Mouse (Mus musculus): ENCODE results near the gene Zfp715. TPM values are rescaled to one million over a fixed set of nuclear protein-coding genes. Genes with fewer than 3 reads are reported as not detected.
"Not testable (repeated sequence)": the region's sequence is repeated elsewhere in the genome, so short reads cannot be mapped to it uniquely, and the experiment has no call there.

Zfp715 gene
- polyA plus RNA-seq, 1 experiment from 2014 or later = 12.8 TPM

DNA sequence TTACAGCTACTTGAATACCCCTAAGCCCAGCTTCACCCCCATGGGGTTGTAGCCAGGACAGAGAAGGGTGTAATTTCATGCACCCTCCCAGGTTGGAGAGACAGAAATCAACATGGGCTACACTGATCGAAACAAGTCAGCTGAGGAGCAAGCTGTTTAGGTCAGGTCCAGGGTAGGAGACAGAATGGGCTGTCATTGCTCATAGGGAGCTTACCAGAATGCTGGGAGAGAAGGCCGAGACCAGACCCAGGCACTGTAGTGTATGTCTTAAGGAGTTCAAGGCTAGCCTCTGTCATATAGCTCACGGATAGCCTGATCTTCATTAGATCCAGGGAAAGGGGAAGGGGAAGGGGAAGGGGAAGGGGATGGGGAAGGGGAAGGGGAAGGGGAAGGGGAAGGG lies 30.6 kb downstream of the Zfp715 start:
- no peaks in the 10 kb centered on the region for H3K4me1 ChIP-seq (replicated peaks; ENCODE audit: insufficient read depth, low read length)
- H3K36me3 ChIP-seq (ENCODE audit: insufficient read depth, low read length) = no peaks in the 10 kb centered on the region
- no peaks in the 10 kb centered on the region for H3K9me3 ChIP-seq (replicated peaks; ENCODE audit: low read length)
- TF ChIP-seq CTCF (IDR thresholded peaks at IDR 0.05; ENCODE audit: low read depth) = no peak
- H3K4me3 ChIP-seq (replicated peaks; ENCODE audit: low read depth, low read length) = no peak overlapping the region
- WGBS = 95% methylated on average over 3 of the region's 3 CpGs
- ATAC-seq (replicated peaks; ENCODE audit: low FRiP score, low read depth) = no peak
- H3K27ac ChIP-seq = no peak overlapping the region
- no peak overlapping the region for H3K9ac ChIP-seq (ENCODE audit: low read depth, low read length)
- no peaks in the 10 kb centered on the region for H3K27me3 ChIP-seq (ENCODE audit: insufficient read depth, low read length)
- no peak for DNase-seq (ENCODE audit: low spot score)
- no peak overlapping the region for H3K4me2 ChIP-seq (ENCODE audit: low read length)

GRCm38 (mm10) chr7:43277401-43277800 lies 35.7 kb downstream of the Zfp715 start:
- Histone ChIP-seq H3K9me3 (replicated peaks; ENCODE audit: low read length) (no peaks in the 10 kb centered on the region), H3K4me3 (replicated peaks; ENCODE audit: low read depth, low read length) (no peak overlapping the region), H3K4me2 (ENCODE audit: low read length) (no peak overlapping the region), H3K9ac (ENCODE audit: low read depth, low read length) (no peak overlapping the region), H3K27me3 (ENCODE audit: insufficient read depth, low read length) (no peaks in the 10 kb centered on the region), H3K27ac (no peak overlapping the region), H3K4me1 (replicated peaks; ENCODE audit: insufficient read depth, low read length) (no peaks in the 10 kb centered on the region), H3K36me3 (ENCODE audit: insufficient read depth, low read length) (no peaks in the 10 kb centered on the region)
- DNase-seq (ENCODE audit: low spot score) = peak; percentile 20
- WGBS = 45% methylated on average over 5 of the region's 5 CpGs
- TF ChIP-seq CTCF (IDR thresholded peaks at IDR 0.05; ENCODE audit: low read depth) = no peak
- no peak for ATAC-seq (replicated peaks; ENCODE audit: low FRiP score, low read depth)

- 52% methylated on average over 6 of the region's 7 CpGs for WGBS
Measured at GRCm38 (mm10) chr7:43276178-43276577, 36.9 kb downstream of the Zfp715 start.

GRCm38 (mm10) chr7:43273476-43273875 lies 39.6 kb downstream of the Zfp715 start:
- H3K4me1 ChIP-seq (replicated peaks; ENCODE audit: insufficient read depth, low read length) = no peaks in the 10 kb centered on the region
- ATAC-seq (replicated peaks; ENCODE audit: low FRiP score, low read depth) (no peak), DNase-seq (ENCODE audit: low spot score) (no peak)
- WGBS = 80% methylated on average over 1 of the region's 1 CpGs
- no peak overlapping the region for H3K9ac ChIP-seq (ENCODE audit: low read depth, low read length)
- H3K27ac ChIP-seq = no peak overlapping the region
- H3K4me2 ChIP-seq (ENCODE audit: low read length) = no peak overlapping the region
- H3K36me3 ChIP-seq (ENCODE audit: insufficient read depth, low read length) = no peaks in the 10 kb centered on the region
- no peak for TF ChIP-seq CTCF (IDR thresholded peaks at IDR 0.05; ENCODE audit: low read depth)
- H3K4me3 ChIP-seq (replicated peaks; ENCODE audit: low read depth, low read length) = no peak overlapping the region
- H3K27me3 ChIP-seq (ENCODE audit: insufficient read depth, low read length) = no peaks in the 10 kb centered on the region
- H3K9me3 ChIP-seq (replicated peaks; ENCODE audit: low read length) = no peaks in the 10 kb centered on the region

More at GRCm38 (mm10) chr7:43276178-43276577, 36.9 kb downstream of the Zfp715 start:
- H3K9ac ChIP-seq (ENCODE audit: low read depth, low read length); H3K36me3 ChIP-seq (ENCODE audit: insufficient read depth, low read length); H3K4me1 ChIP-seq (replicated peaks; ENCODE audit: insufficient read depth, low read length); H3K27ac ChIP-seq; ATAC-seq (replicated peaks; ENCODE audit: low FRiP score, low read depth); H3K4me2 ChIP-seq (ENCODE audit: low read length); H3K27me3 ChIP-seq (ENCODE audit: insufficient read depth, low read length); DNase-seq (ENCODE audit: low spot score); H3K9me3 ChIP-seq (replicated peaks; ENCODE audit: low read length); H3K4me3 ChIP-seq (replicated peaks; ENCODE audit: low read depth, low read length): not testable (repeated sequence)

- not testable (repeated sequence) for ATAC-seq (replicated peaks; ENCODE audit: low FRiP score, low read depth); H3K4me1 ChIP-seq (replicated peaks; ENCODE audit: insufficient read depth, low read length); H3K4me2 ChIP-seq (ENCODE audit: low read length); H3K36me3 ChIP-seq (ENCODE audit: insufficient read depth, low read length); H3K9ac ChIP-seq (ENCODE audit: low read depth, low read length); H3K4me3 ChIP-seq (replicated peaks; ENCODE audit: low read depth, low read length); H3K27ac ChIP-seq; H3K9me3 ChIP-seq (replicated peaks; ENCODE audit: low read length); DNase-seq (ENCODE audit: low spot score); H3K27me3 ChIP-seq (ENCODE audit: insufficient read depth, low read length)
- WGBS = 91% methylated on average over 13 of the region's 13 CpGs
Measured at GRCm38 (mm10) chr7:43267359-43267758, 45.7 kb downstream of the Zfp715 start.

GRCm38 (mm10) chr7:43253540-43253939 lies 59.6 kb downstream of the Zfp715 start:
- no peak for DNase-seq (ENCODE audit: low spot score)
- H3K4me2 ChIP-seq (ENCODE audit: low read length) = no peak overlapping the region
- H3K27me3 ChIP-seq (ENCODE audit: insufficient read depth, low read length) = no peaks in the 10 kb centered on the region
- H3K4me3 ChIP-seq (replicated peaks; ENCODE audit: low read depth, low read length) = no peak overlapping the region
- WGBS = 81% methylated on average over 7 of the region's 7 CpGs
- H3K4me1 ChIP-seq (replicated peaks; ENCODE audit: insufficient read depth, low read length) = no peaks in the 10 kb centered on the region
- no peak overlapping the region for H3K27ac ChIP-seq
- ATAC-seq (replicated peaks; ENCODE audit: low FRiP score, low read depth) = no peak
- H3K36me3 ChIP-seq (ENCODE audit: insufficient read depth, low read length) = no peaks in the 10 kb centered on the region
- H3K9me3 ChIP-seq (replicated peaks; ENCODE audit: low read length) = no peaks in the 10 kb centered on the region
- no peak overlapping the region for H3K9ac ChIP-seq (ENCODE audit: low read depth, low read length)
- no peak for TF ChIP-seq CTCF (IDR thresholded peaks at IDR 0.05; ENCODE audit: low read depth)

DNA sequence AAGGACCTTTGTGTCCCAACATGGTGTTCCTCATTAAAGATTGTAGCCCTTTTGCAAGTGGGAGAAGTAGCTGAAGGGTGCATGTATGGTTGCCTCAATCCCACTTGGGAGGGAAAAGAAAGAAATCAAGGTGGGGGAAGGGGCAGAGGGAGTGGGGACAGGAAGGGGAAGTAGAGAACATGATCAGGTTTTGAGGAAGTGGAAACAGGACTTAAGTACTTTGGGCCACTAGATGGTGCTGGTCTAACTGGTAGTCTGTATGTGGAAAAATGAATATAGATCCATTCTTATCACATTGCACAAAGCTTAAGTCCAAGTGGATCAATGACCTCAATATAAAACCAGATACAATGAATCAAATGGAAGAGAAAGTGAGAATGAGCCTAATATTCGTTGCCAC lies 62.4 kb downstream of the Zfp715 start:
- not testable (repeated sequence) for ATAC-seq (replicated peaks; ENCODE audit: low FRiP score, low read depth); H3K36me3 ChIP-seq (ENCODE audit: insufficient read depth, low read length); H3K4me3 ChIP-seq (replicated peaks; ENCODE audit: low read depth, low read length); DNase-seq (ENCODE audit: low spot score); H3K9ac ChIP-seq (ENCODE audit: low read depth, low read length); H3K27me3 ChIP-seq (ENCODE audit: insufficient read depth, low read length); H3K4me1 ChIP-seq (replicated peaks; ENCODE audit: insufficient read depth, low read length); H3K9me3 ChIP-seq (replicated peaks; ENCODE audit: low read length); H3K27ac ChIP-seq; H3K4me2 ChIP-seq (ENCODE audit: low read length)
- WGBS = 77% methylated on average over 1 of the region's 1 CpGs

Other genes starting within 250 kb of the Zfp715 start
- not detected in 2 replicates for gene Zfp936, start 199.1 kb downstream of the Zfp715 start, polyA plus RNA-seq (2015; fragmentation: Nextera tagmentation; extraction: Ambion mirVana)
- not detected in 2 replicates for gene Siglecf, start 38.0 kb upstream of the Zfp715 start, polyA plus RNA-seq (2015; fragmentation: Nextera tagmentation; extraction: Ambion mirVana)
- gene Siglecg, start 94.9 kb upstream of the Zfp715 start, polyA plus RNA-seq (2015; fragmentation: Nextera tagmentation; extraction: Ambion mirVana) = 2.1 and 2.3 TPM in 2 replicates
- not detected in 2 replicates for gene Lim2, start 114.4 kb upstream of the Zfp715 start, polyA plus RNA-seq (2015; fragmentation: Nextera tagmentation; extraction: Ambion mirVana)
- 0.20 and 0.49 TPM in 2 replicates for gene Nkg7, start 123.8 kb upstream of the Zfp715 start, polyA plus RNA-seq (2015; fragmentation: Nextera tagmentation; extraction: Ambion mirVana)
- gene Cldnd2, start 127.5 kb upstream of the Zfp715 start, polyA plus RNA-seq (2015; fragmentation: Nextera tagmentation; extraction: Ambion mirVana) = 0.18 TPM in 1 of 2 replicates, not detected in the other
- gene Etfb, start 130.8 kb upstream of the Zfp715 start, polyA plus RNA-seq (2015; fragmentation: Nextera tagmentation; extraction: Ambion mirVana) = 575 and 604 TPM in 2 replicates
- gene Gm45233, start 130.8 kb upstream of the Zfp715 start, polyA plus RNA-seq (2015; fragmentation: Nextera tagmentation; extraction: Ambion mirVana) = 0.24 and 0.29 TPM in 2 replicates
- 4.7 and 6.7 TPM in 2 replicates for gene Vsig10l, start 149.9 kb upstream of the Zfp715 start, polyA plus RNA-seq (2015; fragmentation: Nextera tagmentation; extraction: Ambion mirVana)
- 0.25 and 0.29 TPM in 2 replicates for gene Iglon5, start 176.8 kb upstream of the Zfp715 start, polyA plus RNA-seq (2015; fragmentation: Nextera tagmentation; extraction: Ambion mirVana)
- not detected in 2 replicates for gene 4931406B18Rik, start 192.6 kb upstream of the Zfp715 start, polyA plus RNA-seq (2015; fragmentation: Nextera tagmentation; extraction: Ambion mirVana)
- 0.75 and 1.2 TPM in 2 replicates for gene Cd33, start 231.1 kb upstream of the Zfp715 start, polyA plus RNA-seq (2015; fragmentation: Nextera tagmentation; extraction: Ambion mirVana)
- 1.8 and 2.1 TPM in 2 replicates for gene Zfp658, start 249.0 kb upstream of the Zfp715 start, polyA plus RNA-seq (2015; fragmentation: Nextera tagmentation; extraction: Ambion mirVana)